Mouse (Mus musculus) WW6 (cell line): ENCODE data around the gene Gm30191.
"Not testable (repeated sequence)": the region's sequence is repeated elsewhere in the genome, so short reads cannot be mapped to it uniquely, and the experiment has no call there.

ENCODE experiments used
- DNase-seq: peaks from one replicate; pipeline ENCODE4 v3.0.0-alpha.2; 2013; ENCODE audit warnings: low read depth, low spot score

The Gm30191 gene

DNA sequence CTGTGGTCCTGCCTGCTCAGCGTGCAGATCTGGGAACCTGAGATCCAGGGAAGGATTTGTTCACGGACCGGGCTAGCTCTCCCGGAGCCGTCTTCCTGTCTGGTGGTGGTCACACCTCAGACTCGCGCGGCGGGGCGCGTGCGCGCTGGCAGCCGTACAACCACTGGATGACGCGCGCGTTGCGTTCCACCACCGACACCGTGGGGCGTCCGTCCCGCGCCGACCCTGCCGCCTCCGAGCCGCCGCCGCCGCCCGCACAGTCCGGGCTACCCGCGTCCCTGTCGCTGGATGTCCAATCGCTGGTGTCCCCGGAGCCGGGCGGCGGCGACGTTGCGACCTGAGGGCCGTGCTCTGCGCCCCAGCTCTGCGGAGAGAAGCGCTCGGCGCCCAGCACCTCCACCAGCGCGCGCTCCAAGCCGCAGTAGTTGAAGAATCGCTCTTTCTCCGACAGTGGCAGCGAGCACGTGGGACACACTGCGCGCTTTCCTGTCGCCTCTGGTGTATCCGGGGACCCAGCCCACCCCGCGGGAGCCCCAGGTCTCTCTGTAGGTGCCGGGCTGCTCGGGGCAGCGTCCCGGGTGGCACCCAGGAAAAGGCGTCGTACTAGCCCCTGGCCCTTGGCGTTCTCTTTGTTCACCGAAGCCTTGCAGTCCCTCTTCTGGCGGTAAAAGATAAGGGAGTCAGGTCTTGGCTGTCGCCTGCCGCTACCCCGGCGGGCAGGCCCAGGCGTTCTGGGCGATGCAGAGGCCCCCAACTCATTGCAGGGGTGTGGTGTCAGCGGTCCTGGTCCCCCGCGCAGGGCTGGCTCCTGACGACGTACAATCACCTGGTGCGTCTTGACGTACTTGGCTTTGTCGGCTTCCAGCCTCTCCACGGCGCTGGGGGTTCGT lies 4.8 kb downstream of the Gm30191 start:
- DNase-seq = no peak

DNA sequence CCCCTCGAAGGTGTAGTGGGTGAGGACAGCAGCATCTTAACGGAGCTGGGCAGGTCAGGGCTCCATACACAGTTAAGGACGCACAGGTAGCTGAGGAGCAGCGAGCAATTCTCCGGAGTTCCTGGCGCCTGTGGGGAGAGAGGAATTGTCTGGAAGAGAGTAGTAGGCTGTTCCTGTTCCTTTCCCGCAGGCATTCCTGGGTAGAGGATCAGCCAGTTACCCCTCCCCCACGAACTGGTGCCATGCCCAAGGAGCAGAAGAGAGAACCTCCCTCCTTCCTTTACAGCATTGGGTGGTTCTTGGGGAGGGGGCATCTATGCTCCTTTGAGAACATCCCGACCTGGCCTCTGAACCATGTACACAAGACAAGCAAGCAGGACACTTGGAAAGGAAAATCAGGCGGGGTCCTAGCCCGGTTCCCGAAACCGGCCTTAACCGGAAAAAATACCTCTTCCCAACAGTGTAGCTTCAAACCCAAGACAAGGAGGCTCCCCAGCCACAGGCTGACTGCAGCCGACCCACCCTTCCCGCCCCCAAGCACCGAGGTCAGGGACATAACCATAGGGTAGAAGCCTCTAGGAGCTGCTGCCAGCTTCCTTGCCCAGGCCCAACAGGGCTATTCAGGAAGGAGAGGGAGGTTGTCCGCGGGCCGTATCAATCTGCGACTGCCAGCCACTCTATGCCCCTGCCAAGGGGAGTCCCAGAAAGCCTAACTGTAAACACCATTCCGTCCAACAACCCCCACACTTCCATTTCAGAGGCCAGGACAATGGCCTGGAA lies 5.6 kb downstream of the Gm30191 start:
- DNase-seq = no peak

DNA sequence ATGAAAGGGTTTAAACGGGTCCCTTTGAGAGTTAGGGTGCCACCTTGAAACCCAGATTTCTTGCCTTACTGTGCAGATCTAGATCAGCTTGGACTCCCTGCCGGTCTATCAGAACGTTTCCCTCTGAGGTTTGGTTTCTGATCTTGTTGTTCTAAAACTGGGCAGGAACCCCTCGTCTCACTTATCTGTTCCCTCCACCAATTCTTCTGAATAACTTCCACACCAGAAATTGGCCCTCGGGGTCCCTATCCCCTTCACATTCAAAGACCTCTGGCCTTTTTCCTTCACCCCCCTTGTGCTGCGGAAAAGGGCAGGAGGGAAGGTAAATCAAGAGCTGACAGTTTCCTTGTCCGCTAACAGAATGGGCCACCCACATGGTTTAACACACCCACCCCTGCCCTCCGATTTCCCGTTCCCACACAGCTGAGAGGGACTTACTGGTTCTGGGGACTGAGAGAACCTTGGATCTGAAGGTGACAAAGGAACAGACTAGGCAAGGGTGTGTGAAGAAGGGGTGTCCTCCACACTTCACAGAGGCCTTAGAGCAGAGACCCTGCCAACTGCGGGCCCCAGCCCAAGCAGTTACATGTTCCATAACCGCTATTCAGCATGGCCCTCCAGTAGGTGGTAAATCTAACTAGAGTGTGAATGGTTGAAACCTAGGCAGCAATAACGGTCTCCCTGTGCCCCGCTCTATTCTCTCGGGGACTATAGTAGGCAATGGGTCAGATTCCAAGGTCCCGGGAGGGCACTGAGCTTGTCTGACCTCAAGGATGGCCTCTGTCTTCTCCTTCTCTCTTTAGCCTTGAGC lies 6.4 kb downstream of the Gm30191 start:
- DNase-seq = no peak

DNA sequence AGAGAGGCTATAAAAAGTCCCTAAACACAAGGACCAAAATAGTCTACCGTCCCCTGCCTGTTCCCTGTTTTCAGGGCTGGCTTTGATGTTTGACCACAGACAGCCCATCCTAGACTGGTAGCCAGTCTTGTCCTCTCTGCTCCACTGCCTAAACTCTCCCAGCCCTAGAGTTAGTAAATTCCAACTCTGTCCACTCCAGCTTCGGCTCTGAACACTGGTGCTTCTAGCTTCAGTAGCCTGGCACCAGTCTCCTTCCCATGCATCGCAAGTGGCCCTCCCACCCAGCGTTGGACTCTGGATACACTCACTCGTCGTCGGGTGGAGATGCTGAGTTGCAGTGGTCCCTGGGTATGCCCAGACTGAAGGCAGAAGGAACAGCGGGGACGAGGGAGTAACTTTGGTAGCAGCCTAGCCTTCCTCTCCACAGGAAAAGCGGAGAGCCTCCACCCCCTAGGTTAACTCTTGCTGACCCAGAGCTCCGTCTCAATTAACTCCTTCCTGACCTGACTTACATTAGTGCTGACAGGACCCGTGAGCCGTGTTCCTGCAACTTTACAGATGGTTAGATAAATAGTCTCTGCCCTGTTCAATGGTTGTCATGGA lies 7.1 kb downstream of the Gm30191 start, which contains the start of gene Grrp1:
Gene Grrp1 (minus strand): TSS at position 385 of the 603 bp plus-strand sequence.
- no peak for DNase-seq

DNA sequence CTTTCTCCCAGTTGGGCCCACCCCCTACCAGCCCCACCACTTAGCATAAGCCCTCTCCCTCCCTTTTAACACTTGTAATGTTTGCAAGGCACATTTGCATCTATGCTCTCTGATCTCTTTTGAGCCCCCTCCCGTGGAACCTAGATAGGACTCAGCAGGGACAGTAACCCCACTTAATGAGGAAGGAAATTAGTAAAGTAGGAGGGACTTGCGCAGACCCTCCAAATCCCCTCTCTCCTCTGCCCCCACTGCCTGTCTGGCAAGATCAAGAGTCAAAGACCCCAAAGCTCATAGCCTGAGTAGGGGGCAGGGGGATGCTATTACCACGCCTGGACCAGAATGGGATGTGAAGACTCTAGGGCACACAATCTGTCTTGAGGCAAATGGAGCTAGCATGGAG lies 8.1 kb downstream of the Gm30191 start:
- DNase-seq = no peak

DNA sequence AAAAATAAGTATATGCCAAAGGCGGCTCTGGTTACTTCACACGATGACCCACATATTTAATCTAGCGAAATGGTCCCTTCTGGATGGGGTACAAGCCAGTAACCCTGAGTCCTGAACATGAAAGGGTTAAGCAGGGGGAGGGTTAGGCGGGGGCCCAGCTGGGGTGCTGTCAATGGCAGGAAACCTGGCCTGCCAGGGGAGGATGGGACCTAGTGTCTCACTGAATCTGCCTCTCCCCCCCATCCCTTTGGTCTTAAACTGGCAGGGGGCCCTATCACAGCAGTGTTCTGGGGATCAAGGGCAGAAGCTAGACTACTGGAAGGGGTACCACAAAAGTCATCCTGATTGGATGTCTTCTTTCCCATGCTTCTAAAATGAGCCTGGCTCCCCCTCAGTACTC lies 9.1 kb downstream of the Gm30191 start:
- no peak for DNase-seq

DNA sequence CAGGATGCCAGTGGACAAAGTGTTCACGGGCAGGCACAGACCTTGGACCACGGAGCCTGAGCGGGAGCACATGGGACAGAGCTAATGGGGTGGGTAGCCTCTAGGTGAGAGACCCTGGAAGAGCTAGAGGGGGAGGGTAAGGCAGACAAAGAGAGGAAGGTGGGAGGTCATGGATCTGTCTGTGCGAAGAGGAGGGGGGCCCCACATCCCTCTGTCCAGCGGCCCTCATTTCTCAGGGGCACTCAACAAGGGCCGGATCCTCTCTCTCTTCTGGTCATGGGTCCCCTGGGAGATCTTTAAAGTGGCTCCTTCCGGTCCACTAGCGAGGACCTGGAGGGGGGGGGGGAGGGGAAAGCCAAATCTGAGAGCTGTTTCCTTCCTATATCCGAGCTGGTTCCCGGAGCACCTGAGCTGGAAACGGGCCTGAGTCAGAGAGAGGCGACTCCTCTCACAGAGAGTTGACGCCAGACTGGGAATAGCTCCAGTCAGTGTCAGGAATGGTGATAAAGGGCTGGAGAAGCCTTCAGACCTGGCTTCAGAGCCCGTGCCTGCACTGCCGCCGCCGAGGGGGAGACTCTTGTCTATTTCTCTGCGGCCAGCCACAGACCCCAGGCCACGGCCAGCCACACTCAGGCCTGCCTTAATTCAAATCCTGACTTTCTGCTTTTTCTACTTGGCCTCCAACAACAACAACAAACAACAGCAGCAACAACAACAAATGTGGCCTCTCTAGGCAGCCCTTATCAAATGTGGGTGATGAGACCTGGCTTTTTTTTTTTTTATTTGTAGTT lies 9.9 kb downstream of the Gm30191 start:
- no peak for DNase-seq

DNA sequence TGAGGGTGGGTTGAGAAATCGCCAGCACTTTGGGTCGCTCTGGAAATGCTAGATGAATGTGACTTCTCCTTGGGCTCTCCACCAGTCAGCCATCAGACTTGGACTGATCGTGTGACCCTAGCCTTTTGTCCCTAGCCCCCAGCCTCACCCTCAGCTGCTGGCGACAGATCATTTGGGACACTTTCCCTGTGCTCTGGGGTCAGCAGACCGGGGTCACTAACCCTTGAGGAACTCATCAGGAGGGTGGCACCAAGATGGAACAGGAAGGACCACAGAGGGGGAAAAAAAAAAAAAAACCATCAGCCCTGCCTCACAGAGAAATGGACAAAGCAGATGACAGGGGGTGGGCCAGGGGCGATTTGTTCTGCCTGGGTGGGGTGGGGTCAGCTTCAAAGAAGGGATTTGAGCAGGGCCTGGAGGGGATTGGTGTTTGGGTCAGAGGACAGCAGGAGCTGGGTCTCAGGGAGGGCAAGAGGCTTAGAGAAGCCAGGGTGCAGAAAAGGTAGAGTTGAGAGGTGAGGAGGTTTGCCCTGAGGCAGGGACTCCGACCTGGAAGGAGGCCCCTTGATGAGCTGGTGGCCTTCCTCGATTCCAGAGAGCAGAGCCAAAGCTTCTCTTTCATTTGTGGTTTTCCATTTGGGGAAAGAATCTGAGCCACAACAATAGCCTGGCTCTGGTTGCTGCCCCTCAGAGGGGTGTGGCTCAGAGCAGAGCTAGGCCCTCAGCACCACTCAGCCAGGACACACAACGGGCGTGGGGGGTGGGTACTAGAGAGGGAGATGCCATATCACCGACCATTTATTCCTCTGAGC lies 10.7 kb downstream of the Gm30191 start:
- no peak for DNase-seq

DNA sequence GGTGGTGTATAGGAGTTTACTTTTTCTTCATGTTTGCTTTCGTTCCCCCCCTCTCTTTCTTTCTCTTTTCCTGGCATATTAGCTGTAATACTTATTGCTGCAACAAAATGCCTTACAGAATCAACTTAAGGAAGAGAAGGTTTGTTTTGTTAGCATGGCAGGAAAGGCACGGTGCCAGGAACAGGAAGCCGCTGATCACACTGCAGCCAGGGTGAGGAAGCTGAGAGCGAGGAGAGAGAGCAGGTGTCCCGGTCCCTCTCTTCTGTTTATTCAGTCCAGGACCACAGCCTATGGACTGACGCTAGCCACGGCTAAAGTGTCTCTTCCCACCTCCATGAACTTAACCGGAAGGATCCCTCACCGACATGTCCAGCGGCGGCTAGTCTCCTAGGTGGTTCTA lies 11.6 kb downstream of the Gm30191 start:
- DNase-seq = no peak

DNA sequence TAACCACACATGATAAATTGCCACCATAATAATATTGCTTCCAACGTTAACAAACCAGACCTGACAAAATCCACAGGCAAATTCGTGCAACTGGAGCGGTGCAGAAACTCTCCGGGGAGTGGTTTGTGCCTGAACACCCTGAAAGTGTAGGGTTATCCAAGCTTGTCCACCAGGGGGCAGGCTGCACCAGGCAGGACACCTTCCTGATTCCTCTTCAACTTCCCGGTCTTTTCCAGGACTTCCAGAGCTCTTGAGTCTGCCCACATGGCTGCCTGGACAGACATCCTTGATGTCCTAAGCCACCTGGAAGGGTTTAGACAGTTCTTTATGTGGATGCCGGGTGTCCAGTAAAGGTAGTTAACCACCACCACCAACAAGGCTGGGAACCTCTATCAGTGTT lies 16.5 kb downstream of the Gm30191 start:
- DNase-seq = no peak

DNA sequence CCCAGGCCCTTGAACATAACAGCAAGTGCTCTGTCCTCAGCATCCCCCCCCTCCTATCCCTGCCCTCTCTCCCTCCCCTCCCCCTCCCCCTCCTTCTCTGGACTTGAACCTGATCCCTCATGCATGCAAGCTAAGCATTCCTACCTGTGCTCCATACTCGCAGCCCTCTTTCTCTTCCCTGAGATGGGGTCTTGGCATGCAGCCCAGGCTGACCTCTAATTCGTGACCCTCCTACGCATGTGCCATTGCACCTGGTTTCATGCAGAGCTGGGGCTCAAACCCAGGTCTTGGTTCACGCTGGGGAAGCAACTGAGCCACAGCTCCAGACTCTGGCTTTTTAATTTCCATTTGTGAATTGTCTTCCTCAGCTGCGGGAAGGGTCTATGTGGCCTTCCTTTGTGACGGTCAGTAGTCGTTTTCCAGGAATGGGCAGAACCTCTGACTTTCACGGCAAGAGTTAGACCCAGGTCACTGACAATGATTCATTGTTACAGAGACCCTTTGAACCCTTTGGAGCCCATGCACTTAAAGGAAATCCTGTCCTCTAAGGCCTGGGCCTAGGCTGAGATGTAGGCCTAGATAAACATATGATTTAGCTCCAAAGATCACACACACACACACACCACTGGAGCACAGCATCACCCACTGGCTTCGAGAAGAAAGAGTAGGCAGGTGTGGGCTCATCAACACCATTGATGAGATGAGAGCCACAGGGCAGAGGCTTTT lies 19.3 kb downstream of the Gm30191 start:
- no peak for DNase-seq

DNA sequence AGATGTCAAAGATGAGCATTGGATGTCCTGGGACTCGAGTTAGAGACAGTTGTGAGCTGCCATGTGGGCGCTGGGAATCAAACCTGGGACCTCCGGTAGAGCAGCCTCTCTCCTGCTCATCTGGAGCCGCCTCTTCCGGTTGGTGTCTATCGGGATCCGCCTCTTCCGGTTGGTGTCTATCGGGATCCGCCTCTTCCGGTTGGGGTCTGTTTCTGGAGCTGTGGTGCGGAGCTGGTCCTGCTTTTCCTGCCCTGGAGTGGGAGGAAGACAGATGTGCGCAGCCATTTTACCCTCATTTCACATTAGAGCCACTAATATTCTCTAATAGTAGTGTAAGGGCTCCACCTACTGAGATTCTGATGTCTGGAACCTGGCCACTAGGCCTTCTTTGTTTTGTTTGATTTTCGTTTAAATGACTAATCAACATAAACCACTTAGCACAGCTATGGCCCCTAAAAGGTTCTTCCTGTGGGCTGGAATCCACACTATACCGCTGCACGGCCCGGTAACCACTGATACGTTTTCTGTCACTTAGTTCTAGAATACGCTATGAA lies 21.4 kb downstream of the Gm30191 start:
- DNase-seq = no peak

DNA sequence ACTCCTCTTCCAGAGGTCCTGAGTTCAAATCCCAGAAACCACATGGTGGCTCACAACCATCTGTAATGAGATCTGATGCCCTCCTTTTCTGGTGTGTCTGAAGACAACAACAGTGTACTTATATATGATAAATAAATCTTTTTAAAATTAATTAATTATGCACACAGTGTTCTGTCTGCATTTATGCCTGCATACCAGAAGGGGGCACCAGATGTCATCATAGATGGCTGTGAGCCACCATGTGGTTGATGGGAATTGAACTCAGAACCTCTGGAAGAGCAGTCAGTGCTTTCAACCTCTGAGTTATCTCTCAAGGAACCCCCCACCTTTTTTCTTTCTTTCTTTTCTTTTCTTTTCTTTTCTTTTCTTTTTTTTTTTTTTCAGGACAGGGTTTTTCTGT lies 22.9 kb downstream of the Gm30191 start:
- not testable (repeated sequence) for DNase-seq

DNA sequence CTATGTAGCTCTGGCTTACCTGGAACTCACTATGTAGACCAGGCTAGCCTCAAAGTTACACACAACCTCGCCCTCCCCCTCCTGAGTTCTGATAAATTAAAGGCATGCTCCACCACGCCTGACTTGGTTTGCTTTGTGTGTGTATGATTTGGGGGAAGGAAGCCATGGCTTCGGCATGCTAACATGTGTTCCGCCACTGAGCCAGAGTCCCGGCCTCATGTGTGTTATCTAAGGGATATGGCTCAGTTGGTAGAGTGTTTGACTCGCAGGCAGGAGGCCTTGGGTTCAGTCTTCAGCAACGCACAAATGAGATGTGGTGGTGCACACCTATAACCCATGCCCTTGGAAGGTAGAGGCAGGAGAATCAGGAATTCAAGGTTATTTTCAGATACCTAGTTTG lies 25.2 kb downstream of the Gm30191 start:
- DNase-seq = no peak

DNA sequence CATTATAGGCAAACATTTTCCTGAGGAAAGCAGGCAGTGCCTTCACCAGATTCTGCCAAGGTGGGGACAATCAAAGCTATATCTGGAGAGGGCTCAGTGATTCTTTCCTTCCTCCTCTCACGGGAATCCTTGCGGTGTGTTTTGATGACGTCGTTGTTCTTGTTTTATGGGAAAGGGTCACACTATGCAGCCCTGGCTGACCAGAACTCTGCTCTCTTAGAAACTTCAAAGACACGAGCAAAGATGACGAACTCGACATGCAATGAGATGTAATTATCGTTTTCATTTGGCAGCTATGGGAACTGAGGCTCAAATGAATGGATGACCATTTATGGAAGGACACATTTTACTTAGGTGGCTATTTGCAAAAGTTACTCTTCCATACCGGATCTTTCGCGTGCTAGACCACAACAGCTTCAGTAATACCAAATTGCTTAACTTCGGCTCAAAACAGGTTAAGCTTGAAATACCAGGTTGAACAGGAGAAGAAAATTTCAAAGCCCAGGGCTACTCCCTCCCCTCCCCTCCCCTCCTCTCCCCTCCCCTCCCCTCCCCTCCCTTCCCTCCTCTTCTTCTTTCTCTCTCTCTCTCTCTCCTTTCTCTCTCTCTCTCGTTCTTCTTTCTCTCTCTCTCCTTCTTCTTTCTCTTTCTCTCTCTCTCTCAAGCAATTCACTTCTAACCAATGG lies 26.1 kb downstream of the Gm30191 start:
- DNase-seq = no peak

DNA sequence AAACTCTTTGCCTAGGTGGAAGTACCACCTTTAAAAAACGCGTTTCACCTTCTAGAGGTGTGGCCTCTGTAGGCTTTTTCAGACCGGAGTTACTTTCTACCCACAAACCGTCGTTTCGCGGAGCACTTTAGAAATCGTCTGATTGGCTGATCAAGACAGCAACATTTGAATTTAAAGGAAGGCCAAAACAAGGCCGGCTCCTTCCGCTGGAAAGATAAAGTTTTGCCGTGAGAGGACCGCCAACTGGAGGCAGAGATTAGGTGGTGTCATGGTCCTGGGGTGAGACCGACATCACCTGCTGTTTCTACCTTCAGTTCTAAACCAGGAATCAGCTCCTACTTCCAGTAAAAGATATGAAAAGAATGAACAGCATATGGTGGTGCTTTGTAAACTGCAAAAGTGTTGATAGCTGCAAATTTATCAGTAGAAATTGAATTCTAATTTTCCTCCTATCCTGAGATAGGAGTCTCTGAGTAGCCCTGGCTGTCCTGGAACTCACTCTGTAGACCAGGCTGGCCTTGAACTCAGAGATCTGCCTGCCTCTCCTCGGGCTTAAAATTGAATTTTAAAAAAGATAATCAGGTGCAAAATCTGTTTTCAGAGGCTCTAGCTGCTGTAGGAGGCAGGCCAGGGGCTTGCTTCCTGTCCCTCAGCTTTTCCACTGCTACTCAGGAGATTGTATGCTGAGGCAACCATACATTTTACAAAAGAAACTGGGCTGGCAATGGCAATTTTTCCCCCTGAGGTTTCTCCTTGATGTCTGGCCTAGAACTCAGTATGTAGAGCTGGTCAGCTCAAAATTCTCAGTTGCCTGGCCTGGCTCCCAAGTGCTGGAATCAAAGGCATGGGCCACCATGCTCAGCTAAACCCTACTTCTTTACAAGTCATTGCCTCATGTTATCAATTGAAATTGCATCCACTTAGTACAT lies 26.9 kb downstream of the Gm30191 start:
- DNase-seq = no peak

DNA sequence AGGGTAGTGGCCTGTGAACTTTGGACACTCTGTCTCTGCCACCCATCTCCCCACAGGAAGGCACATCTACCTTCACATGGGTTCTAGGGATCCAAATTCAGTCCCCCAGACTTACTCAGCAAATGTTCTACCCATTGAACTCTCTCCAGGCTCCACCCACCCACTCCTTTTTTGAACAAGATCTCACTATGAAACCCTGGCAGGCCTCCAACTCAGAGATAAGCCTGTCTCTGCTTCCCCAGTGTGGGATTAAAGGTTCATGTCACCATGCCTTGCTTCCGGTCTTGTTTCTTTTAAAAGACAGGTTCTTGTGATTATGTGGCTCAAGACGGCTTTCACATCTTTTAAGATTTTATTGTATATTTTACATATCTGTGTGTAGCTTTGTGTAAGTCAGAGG lies 38.2 kb downstream of the Gm30191 start:
- DNase-seq = no peak
